Mouse (Mus musculus) liver, embryonic 16.5 days (tissue): ENCODE data around the gene Reg4. TPM values are rescaled to one million over a fixed set of nuclear protein-coding genes. Genes with fewer than 3 reads are reported as not detected.
A peak's percentile ranks its signal among the peaks of the same experiment; 100 is the strongest.

Experiments used
- ATAC-seq: fragments of 200-750 bp; cut with Nextera tagmentation; 2 replicates; pipeline ENCODE4 v1.8.0; 2017; ENCODE audit warnings: low read depth, mild to moderate bottlenecking, moderate number of reproducible peaks, moderate library complexity
- H3K27ac ChIP-seq: fragments of 300-500 bp; sonication (generic); 2 replicates; pipeline ENCODE4 v1.5.1; 2014; ENCODE audit warnings: mild to moderate bottlenecking, low read length
- H3K27me3 ChIP-seq: fragments of 300-500 bp; sonication (generic); 2 replicates; pipeline ENCODE4 v1.6.1; 2014; ENCODE audit warnings: low read depth, low read length, mixed read lengths; ENCODE audit not compliant: control insufficient read depth, insufficient read depth
- H3K36me3 ChIP-seq: fragments of 300-500 bp; sonication (generic); 2 replicates; pipeline ENCODE4 v1.6.1; 2014; ENCODE audit warnings: mild to moderate bottlenecking; ENCODE audit not compliant: control insufficient read depth, insufficient read depth
- H3K4me1 ChIP-seq: fragments of 300-500 bp; sonication (generic); 2 replicates; pipeline ENCODE4 v1.6.1; 2014; ENCODE audit warnings: low read depth, low read length, mixed read lengths; ENCODE audit not compliant: control insufficient read depth
- H3K4me2 ChIP-seq: fragments of 300-500 bp; sonication (generic); 2 replicates; pipeline ENCODE4 v1.6.1; 2014; ENCODE audit warnings: low read depth, low read length, mixed read lengths
- H3K4me3 ChIP-seq: fragments of 300-500 bp; sonication (generic); 2 replicates; pipeline ENCODE4 v1.5.1; 2014; ENCODE audit warnings: low read depth, mild to moderate bottlenecking, low read length
- H3K9ac ChIP-seq: fragments of 300-500 bp; sonication (generic); 2 replicates; pipeline ENCODE4 v1.6.1; 2014; ENCODE audit warnings: low read depth, low read length
- H3K9me3 ChIP-seq: fragments of 300-500 bp; sonication (generic); replicated peaks from 2 replicates; pipeline ENCODE4 v1.6.1; 2016; ENCODE audit warnings: low read length; ENCODE audit not compliant: control insufficient read depth
- WGBS: fragments of 180-500 bp; shearing (Covaris S2); extraction: QIAGEN DNeasy Blood & Tissue Kit; methylation state at CpG from one replicate; pipeline ENCODE4 v1.1.7; 2014; ENCODE audit not compliant: insufficient replicate concordance; 5-methylcytosine and 5-hydroxymethylcytosine counted together
- polyA plus RNA-seq: library from polyadenylated mRNA; unstranded; fragments of >200 nt; fragmentation: Nextera tagmentation; extraction: Ambion mirVana; gene quantifications from 2 replicates; pipeline ENCODE4 v1.2.1, GENCODE M21; 2015

The Reg4 gene
- polyA plus RNA-seq, 1 experiment from 2014 or later, result 0.27 TPM

- ATAC-seq, result no peak
- H3K9me3 ChIP-seq, result no peaks in the 10 kb centered on the region
- no peak overlapping the region for H3K9ac ChIP-seq
- H3K27me3 ChIP-seq, result no peaks in the 10 kb centered on the region
- H3K4me3 ChIP-seq, result no peak overlapping the region
- H3K4me2 ChIP-seq, result no peak overlapping the region
- H3K27ac ChIP-seq, result no peak overlapping the region
- 24% methylated on average over 19 of the region's 19 CpGs for WGBS
- peaks cover 3% of the 10 kb centered on the region; the same call in 1 of the 2 replicates for H3K4me1 ChIP-seq
- H3K36me3 ChIP-seq, result no peaks in the 10 kb centered on the region
These were observed 5.1 kb downstream of the Reg4 start for GRCm38 (mm10) chr3:98226988-98227610.

- H3K9me3 ChIP-seq, result no peaks in the 10 kb centered on the region
- 70% methylated on average over 3 of the region's 3 CpGs for WGBS
- H3K27ac ChIP-seq, result no peak overlapping the region
- no peaks in the 10 kb centered on the region for H3K36me3 ChIP-seq
- H3K27me3 ChIP-seq, result no peaks in the 10 kb centered on the region
- no peak overlapping the region for H3K4me3 ChIP-seq
- no peak overlapping the region for H3K4me2 ChIP-seq
- H3K4me1 ChIP-seq, result peaks cover 3% of the 10 kb centered on the region; the same call in 1 of the 2 replicates
- ATAC-seq, result no peak
- H3K9ac ChIP-seq, result no peak overlapping the region
These were observed 5.8 kb downstream of the Reg4 start for GRCm38 (mm10) chr3:98227763-98228162.

GRCm38 (mm10) chr3:98229943-98230342 lies 8.0 kb downstream of the Reg4 start:
- Histone ChIP-seq H3K27me3 (no peaks in the 10 kb centered on the region), H3K4me3 (no peak overlapping the region), H3K4me1 (no peaks in the 10 kb centered on the region), H3K36me3 (no peaks in the 10 kb centered on the region), H3K9ac (no peak overlapping the region), H3K4me2 (no peak overlapping the region), H3K27ac (no peak overlapping the region), H3K9me3 (no peaks in the 10 kb centered on the region)
- WGBS, result 53% methylated on average over 7 of the region's 7 CpGs
- no peak for ATAC-seq

- Histone ChIP-seq H3K9ac (no peak overlapping the region), H3K4me1 (no peaks in the 10 kb centered on the region), H3K4me3 (no peak overlapping the region), H3K4me2 (no peak overlapping the region), H3K27ac (no peak overlapping the region), H3K9me3 (no peaks in the 10 kb centered on the region), H3K36me3 (no peaks in the 10 kb centered on the region), H3K27me3 (no peaks in the 10 kb centered on the region)
- no peak for ATAC-seq
These were observed 11.5 kb downstream of the Reg4 start for GRCm38 (mm10) chr3:98233504-98233903.

GRCm38 (mm10) chr3:98236266-98236665 lies 14.3 kb downstream of the Reg4 start:
- Histone ChIP-seq H3K4me2 (no peak overlapping the region), H3K9me3 (no peaks in the 10 kb centered on the region), H3K9ac (no peak overlapping the region), H3K36me3 (no peaks in the 10 kb centered on the region), H3K27me3 (no peaks in the 10 kb centered on the region), H3K27ac (0 out of 2 replicates have a peak overlapping the region, but pooled peaks have one; percentile 19), H3K4me1 (no peaks in the 10 kb centered on the region), H3K4me3 (no peak overlapping the region)
- peak; percentile 75 for ATAC-seq
- 59% methylated on average over 6 of the region's 6 CpGs for WGBS

- Histone ChIP-seq H3K27ac (no peak overlapping the region), H3K4me1 (no peaks in the 10 kb centered on the region), H3K36me3 (no peaks in the 10 kb centered on the region), H3K4me3 (no peak overlapping the region), H3K4me2 (no peak overlapping the region), H3K27me3 (no peaks in the 10 kb centered on the region), H3K9me3 (no peaks in the 10 kb centered on the region), H3K9ac (no peak overlapping the region)
- ATAC-seq, result no peak
- 68% methylated on average over 5 of the region's 5 CpGs for WGBS
These were observed 15.3 kb downstream of the Reg4 start for GRCm38 (mm10) chr3:98237240-98237639.

GRCm38 (mm10) chr3:98238150-98238549 lies 16.2 kb downstream of the Reg4 start:
- Histone ChIP-seq H3K4me1 (no peaks in the 10 kb centered on the region), H3K4me2 (no peak overlapping the region), H3K36me3 (no peaks in the 10 kb centered on the region), H3K4me3 (no peak overlapping the region), H3K27me3 (no peaks in the 10 kb centered on the region), H3K9ac (no peak overlapping the region), H3K27ac (no peak overlapping the region), H3K9me3 (no peaks in the 10 kb centered on the region)
- WGBS, result 65% methylated on average over 3 of the region's 3 CpGs
- no peak for ATAC-seq

GRCm38 (mm10) chr3:98242051-98242450 lies 20.1 kb downstream of the Reg4 start:
- WGBS, result 63% methylated on average over 3 of the region's 3 CpGs
- no peak for ATAC-seq
- Histone ChIP-seq H3K9ac (no peak overlapping the region), H3K27ac (peak overlapping the region; percentile 20), H3K27me3 (no peaks in the 10 kb centered on the region), H3K4me3 (no peak overlapping the region), H3K36me3 (no peaks in the 10 kb centered on the region), H3K4me1 (peaks cover 3% of the 10 kb centered on the region; the same call in 1 of the 2 replicates), H3K9me3 (no peaks in the 10 kb centered on the region), H3K4me2 (no peak overlapping the region)

GRCm38 (mm10) chr3:98242458-98243037 lies 20.6 kb downstream of the Reg4 start:
- H3K4me2 ChIP-seq, result no peak overlapping the region
- H3K36me3 ChIP-seq, result no peaks in the 10 kb centered on the region
- H3K27me3 ChIP-seq, result no peaks in the 10 kb centered on the region
- peaks cover 3% of the 10 kb centered on the region; the same call in 1 of the 2 replicates for H3K4me1 ChIP-seq
- no peak overlapping the region for H3K4me3 ChIP-seq
- ATAC-seq, result peak; percentile 86
- peak overlapping the region; percentile 76 for H3K27ac ChIP-seq
- WGBS, result 50% methylated on average over 8 of the region's 8 CpGs
- no peaks in the 10 kb centered on the region for H3K9me3 ChIP-seq
- no peak overlapping the region for H3K9ac ChIP-seq
